Mouse (Mus musculus) cerebellum, adult 9-10 months (tissue): ENCODE measurements at regions not wholly inside any gene's neighbourhood (a gene's known extent, or its start where the extent isn't known, plus 50 kb on each side); places are given as distances from the start of the nearest gene placed in this dataset.

Experiments
- DNase-seq: peaks from one replicate; pipeline ENCODE4 v3.0.0; 2022

GRCm38 (mm10) chr8:42973619-42974539, 167.4 kb downstream of the Triml1 start:
- no peak for DNase-seq

GRCm38 (mm10) chr8:42972545-42972944, 168.7 kb downstream of the Triml1 start:
- DNase-seq = no peak

- no peak for DNase-seq
Measured at GRCm38 (mm10) chr8:42967862-42968395, 173.4 kb downstream of the Triml1 start.

DNA sequence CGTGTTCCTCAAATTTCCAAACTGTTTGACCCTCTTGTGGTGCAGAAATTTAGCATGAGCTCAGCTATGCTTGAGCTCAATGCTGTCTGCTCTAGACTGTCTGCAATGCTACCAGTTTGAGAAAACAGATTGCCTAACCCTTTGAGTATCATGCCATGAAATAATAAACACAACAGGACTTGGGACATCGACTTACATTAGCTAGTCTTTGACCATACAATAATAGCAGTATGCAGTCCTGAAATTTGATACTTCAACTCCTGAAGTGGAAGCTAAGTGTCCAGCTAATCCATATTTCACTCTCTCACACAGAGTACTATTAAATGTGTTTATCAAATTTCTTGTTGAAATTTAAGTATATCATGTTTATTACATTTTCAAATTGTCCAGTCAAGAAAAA, 176.8 kb downstream of the Triml1 start:
- DNase-seq = no peak

DNA sequence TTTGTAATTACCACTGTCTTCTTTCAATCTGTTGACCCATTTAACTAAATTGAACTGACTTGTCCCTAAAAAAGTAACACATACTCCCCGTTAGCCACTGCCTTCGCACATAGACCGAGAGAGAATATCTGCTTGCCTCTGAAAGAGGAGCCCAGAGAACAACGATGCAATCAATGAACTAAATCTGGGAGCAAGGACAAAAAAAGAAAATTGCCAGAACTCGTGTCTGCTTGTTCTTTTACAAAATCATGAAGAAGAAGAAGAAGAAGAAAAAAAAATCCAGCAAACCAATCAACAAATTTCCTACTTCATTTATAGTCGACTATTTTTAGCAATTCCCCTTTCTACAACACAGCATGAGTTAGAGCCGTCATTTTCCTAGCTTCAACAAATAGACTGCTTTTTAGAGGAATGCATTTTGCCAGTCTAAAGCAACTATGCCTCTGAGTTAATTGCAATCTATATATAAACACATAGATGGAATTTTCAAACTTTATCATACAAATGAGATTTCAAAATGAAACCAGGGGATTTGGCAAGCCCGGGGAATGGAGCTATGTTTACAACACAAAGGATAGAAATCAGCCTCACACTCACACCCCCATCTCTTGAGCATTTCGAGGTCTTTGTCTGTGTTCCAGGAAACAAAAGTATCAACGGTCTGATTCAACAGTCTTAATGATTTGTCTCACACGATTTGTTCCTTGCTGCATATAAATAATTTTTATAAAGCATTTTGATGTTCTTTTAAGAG, 183.1 kb downstream of the Triml1 start:
- DNase-seq = no peak

GRCm38 (mm10) chr8:42932609-42933008, 208.7 kb downstream of the Triml1 start:
- DNase-seq = no peak

GRCm38 (mm10) chr8:42891658-42892057, 249.6 kb downstream of the Triml1 start:
- DNase-seq = no peak

- no peak for DNase-seq
Measured at GRCm38 (mm10) chr8:42886516-42886915, 254.8 kb downstream of the Triml1 start.

- DNase-seq = peak; percentile 64
Measured at GRCm38 (mm10) chr8:42870262-42870661, 271.0 kb downstream of the Triml1 start.
